Mouse (Mus musculus) fibroblast of lung, adult 2 months (primary cell): ENCODE results near the gene Xrra1.

Experiments used
- DNase-seq: peaks from one replicate; pipeline ENCODE4 v3.0.0-alpha.2; 2011; ENCODE audit warnings: low read depth

Gene Xrra1

DNA sequence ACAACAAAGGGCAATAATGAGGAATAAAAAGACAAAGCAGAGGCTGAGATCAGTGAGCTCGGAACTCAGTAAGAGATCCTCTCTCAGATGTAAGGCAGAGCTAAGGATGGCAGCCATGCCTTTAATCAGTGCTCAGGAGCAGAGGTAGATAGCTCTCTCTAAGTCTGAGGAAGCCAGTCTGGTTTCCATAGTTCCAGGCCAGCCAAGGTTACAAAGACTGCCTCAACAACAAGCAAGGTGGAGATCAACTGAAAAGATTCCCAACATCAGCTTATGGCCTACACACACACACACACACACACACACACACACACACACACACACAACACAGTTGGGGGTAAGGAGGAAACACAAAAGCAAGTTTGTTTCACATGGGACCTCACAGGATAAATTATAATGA lies 7.8 kb upstream of the Xrra1 start:
- no peak for DNase-seq

- no peak for DNase-seq
Observed at GRCm38 (mm10) chr7:99851618-99852017, 7.3 kb upstream of the Xrra1 start.

DNA sequence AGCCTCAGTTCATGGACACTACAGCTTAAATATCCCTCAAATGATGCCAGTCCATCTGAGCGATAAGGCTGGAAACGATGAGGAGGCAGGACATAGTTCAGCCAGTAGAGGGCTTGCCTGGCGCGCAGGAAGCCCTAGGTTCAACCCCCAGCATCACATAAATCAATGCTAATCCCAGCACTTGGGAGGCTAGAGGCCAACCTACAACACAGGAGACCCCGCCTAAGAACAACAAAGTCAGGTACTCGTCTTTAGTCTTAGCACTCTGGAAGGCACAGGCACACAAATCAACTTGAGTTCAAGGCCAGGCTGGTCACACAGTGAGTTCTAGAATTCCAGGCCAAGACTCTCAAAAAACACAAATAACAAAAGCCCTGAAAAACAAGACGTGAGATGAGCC lies 5.6 kb upstream of the Xrra1 start:
- DNase-seq: no peak

- DNase-seq: no peak
Observed at GRCm38 (mm10) chr7:99854311-99854710, 4.6 kb upstream of the Xrra1 start.

DNA sequence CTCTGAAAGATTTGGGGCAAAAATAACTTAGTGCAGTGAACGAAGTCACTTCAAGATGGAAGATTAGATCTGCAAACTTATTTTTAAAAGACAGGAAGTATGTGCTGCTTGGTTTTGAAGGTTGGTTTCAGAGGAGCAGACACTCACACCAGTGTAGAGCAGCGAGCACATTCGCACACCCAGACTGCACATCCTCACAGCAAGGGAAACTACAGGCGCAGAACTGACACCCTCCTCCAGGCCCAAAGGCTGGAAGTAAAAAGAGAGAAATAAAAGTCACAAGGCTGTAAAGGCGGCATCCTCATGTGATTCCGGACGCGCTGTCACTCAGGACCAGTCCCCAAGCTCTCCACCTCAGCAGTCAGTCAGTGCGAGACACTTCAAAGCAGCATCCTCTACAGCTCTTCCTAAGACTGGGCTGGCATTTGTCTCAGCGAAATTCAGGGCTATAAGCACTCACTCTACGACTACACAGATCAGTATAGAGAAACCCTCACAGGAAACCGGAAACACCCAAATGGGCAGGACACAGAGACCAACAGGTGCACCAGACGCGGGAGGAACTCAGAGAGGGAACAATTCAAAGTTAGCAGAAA lies 2.6 kb upstream of the Xrra1 start:
- no peak for DNase-seq

DNA sequence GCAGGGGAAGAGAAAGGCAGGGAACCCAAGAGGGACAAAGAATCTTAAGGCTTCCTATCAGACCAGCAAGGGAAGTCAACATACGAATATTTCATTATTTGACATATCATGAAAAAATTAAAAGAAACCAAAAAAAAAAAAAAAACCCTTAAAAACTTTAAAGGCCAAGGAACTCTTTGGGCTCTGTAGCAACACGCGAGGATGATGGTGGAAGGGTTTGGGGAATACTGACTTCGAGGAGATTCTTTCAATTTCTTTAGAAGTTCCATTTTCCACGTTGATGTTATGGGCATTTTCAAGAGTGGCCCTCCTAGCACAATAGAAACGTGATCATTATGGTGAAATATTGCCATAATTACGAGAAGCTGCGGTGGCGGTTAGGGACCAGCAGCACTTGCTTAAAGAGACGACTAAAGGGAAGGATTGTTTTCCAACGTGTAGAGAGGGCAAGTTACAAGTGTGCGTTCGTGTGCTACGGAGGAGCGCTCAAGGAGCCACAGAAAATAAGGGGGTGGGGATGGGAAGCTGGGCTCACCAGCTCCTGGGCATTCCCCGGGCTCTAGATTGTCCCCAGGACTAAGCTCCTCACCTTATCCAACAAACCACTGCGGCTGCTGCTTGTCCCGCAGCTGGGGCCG lies 622 bp upstream of the Xrra1 start:
- DNase-seq: no peak

GRCm38 (mm10) chr7:99863362-99863761 lies 4.4 kb downstream of the Xrra1 start, which contains the start of gene Spcs2:
TSS of gene Spcs2 (minus strand) at chr7:99863462.
- no peak for DNase-seq

DNA sequence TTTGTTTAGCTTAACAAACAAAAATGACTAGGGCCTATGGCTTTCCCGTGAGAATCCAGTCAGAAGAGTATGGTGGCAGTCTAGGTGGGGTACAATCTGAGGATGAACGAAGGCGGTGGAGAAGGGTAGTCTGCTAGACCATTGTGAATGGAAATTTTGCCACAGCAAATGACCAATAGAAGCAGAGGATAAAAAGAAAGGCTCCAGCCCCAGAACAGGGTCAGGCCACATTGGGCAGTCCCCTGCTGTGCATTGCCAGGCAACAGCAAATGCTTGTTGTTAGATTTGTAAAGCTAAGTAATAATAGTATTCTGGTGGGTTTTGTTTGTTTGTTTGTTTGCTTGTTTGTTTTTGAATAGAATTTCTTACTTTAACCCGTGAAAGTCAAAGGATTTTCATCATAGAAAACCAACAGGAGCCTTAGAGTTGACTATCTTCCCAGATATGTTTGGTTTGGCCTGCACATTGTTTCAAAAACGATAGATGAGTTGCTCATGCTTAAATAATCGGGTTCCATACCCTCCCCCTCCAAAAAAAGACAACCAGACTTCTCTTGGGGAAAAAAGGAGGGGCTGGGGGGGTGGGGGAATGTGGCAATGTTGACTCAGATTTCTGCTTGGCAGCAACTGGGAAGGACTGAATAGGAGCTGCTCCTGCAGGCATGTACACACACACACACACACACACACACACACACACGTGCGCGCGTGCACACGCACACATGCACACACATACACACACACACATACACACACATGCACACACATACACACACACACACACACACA lies 5.5 kb downstream of the Xrra1 start:
- DNase-seq: peak; percentile 54

GRCm38 (mm10) chr7:99865219-99865618 lies 6.3 kb downstream of the Xrra1 start:
- peak; percentile 22 for DNase-seq

- DNase-seq: no peak
Observed at GRCm38 (mm10) chr7:99869296-99869695, 10.4 kb downstream of the Xrra1 start.

DNA sequence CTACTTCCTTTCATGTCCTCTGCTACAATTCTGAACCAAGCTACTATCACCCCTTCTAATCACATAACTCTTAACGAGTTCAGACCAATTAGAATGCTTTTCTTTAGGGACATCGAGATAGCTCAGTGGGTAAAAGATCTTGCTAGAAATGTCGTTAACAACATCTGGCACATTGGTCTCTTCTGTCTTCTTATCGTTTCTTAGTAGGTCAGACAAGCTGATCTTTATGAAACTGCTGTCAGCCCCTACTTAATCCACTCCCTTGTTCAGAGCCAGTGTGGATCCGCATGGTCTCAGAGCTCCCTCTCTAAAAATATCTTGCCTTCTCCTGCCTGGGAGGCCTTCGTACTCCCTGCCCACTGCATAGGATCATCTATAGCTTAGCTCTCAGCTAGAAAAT lies 15.0 kb downstream of the Xrra1 start:
- no peak for DNase-seq

GRCm38 (mm10) chr7:99875891-99876290 lies 17.0 kb downstream of the Xrra1 start:
- DNase-seq: no peak

DNA sequence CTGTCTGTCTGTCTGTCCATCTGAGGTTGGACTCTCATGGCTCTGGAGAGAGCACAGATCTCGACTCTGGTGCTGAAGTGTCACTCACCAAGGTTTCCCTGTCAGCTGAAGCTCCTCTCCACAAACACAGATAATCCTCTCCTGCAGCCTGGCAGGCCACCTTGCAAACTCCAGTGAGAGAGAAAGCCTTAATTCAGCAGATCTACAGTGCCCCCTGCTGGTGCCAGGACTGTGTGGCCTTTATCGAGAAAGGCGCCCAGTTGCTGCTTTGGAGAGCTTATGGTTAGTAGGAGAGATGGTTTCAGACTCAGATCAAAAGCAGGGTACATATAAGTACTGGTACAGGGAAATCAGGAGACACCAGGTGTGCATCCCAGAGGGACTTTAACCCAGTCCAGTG lies 17.4 kb downstream of the Xrra1 start:
- DNase-seq: peak; percentile 48

- no peak for DNase-seq
Observed at GRCm38 (mm10) chr7:99878254-99878653, 19.3 kb downstream of the Xrra1 start.

DNA sequence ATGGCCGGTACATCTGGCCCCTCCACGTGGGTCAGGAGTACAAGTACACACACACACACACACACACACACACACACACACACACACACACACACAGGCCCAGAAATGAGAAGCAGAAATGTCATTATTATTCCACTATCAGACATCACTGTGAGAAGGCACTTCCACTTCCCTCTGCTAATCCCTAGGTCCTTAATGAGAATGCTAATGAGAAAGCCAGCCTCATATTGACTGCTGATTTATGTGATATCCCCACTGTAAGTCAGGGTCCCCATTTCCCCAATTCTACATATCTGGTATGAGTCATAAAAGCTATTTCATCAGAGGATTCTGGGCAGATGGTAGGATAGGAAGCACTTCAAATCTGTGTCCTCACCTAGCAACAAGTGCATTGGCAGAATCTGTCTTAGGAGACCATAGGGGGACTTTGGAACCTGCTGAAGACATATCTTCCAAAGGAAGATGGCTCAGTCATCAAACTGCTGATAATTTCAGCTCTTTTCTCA lies 28.4 kb downstream of the Xrra1 start:
- DNase-seq: no peak

DNA sequence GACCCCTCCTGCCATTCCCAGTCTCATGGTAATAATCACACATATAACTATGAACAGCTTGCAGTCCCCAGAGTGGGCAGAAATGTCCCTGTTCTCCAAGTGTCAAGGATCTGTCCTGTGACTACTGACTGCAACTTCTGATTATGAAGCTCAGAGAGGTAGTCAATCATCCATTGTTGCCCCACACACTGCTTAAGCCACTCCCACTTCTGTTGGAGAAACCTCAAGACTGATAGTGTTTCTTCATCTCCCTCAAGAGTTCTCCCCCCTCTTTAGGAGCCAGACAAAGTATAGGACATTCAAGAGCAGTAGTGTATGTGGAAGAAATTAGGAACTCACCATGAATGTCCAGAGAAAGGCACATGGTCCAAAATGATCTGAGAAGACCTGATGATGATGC lies 28.8 kb downstream of the Xrra1 start:
- no peak for DNase-seq

DNA sequence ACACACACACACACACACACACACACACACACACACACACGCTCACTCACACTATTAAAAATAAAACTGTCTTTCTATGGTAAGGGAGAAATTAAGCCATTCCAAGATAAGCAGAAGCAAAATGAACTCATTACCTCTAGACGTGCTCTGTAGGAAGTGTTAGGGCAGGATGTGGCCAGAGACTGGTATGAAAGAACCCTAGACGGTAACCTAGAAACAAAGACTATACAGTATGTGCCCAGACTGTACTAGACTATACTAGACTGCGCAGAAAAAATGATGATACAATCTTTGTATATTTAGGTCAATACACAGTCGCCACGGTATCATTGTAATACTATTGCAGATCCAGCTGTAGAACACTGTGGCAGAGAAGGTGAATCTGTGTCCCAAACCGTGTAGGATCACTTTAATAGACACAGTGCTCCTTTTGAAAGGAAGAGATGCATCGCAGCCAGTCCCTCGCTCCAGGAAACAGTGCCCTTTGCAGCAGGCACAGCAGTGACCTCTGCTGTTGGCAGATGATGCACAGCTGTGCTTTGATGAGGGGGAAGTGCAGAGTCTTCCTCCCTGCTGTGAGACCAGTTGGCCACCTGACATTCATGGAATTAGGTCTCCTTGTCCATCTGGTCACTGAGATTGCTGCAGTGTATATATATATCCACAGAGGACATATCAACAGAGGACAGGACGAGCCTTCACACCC lies 30.4 kb downstream of the Xrra1 start:
- no peak for DNase-seq

GRCm38 (mm10) chr7:99890168-99890755 lies 31.3 kb downstream of the Xrra1 start:
- no peak for DNase-seq

DNA sequence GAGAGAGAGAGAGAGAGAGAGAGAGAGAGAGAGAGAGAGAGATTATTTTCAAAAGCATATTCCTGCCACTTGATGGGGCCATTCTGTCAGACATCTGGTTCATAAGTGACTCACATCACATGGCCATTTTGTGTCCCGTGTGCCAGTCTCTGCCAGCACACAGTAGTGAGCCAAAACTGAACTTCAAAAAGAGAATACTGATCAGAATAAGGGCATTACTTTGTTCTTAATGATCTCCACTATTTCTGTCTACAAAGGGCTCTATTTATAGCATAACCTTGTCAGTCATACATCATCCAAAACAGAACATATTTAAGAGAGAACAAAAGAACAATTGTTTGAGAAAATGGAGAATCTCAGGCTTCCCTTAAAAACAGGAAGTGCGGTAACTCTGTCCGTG lies 32.6 kb downstream of the Xrra1 start:
- peak; percentile 39 for DNase-seq

- no peak for DNase-seq
Observed at GRCm38 (mm10) chr7:99892351-99892750, 33.4 kb downstream of the Xrra1 start.

- DNase-seq: no peak
Observed at GRCm38 (mm10) chr7:99893967-99894366, 35.1 kb downstream of the Xrra1 start.

GRCm38 (mm10) chr7:99894478-99894877 lies 35.6 kb downstream of the Xrra1 start:
- DNase-seq: no peak
